Mouse (Mus musculus): Measurements from ENCODE around the gene Ebf3. TPM values are rescaled to one million over a fixed set of nuclear protein-coding genes. Genes with fewer than 3 reads are reported as not detected.

The Ebf3 gene
- 1 to 10 TPM; 7.1 to 7.6 TPM for total RNA-seq (2021)
- long read RNA-seq, experiment 1, partial matches to known transcripts = 1 of 1 reads
- long read RNA-seq, experiment 1, other reads (novel, unspliced or antisense) = 0 of 1 reads
- long read RNA-seq, experiment 2, partial matches to known transcripts = 1 of 4 reads
- long read RNA-seq, experiment 2, other reads (novel, unspliced or antisense) = 3 of 4 reads

DNA sequence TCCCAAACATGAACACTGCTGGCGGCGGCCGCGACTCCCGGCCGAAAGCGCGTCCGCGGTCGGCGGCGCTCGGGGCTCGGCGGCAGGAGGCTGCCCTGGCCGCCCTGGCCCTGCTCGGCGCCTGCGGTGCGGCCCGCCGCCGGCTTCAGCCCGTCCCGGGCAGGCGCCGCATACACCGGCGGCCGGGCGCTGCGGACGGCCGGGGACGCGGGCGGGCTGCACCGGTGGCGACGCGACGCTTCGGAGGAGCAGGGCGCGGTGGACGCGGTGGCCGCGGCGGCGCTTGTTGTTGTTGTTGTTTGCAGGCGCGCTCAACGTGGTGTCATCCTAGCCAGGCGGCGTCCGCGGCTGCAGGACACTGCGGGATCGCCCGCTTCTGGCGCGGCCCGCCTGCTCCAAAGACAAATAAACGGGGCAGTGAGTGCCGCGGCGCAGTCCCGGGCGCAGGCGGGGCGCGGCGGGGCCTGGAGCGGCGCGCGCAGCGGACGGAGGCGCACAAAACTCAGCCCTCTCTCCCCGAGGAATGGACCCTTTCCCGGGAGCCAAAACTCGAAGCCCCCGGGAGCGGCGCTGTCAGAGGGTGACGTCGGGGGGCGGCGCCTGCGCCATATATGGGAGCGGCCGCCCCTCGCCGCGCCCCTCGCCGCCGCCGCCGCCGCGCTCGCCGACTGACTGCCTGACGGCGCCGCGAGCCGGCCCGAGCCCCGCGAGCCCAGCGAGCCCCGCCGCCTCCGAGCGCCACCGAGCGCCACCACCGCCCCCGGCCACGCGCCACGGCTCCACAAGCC is at the start of gene Ebf3:
TSS of gene Ebf3 (minus strand) at position 542 of the 788 bp plus-strand sequence.
- peak; percentile 90 to 91 for DNase-seq
- intact Hi-C loops (cut with DNase I) = no loop called here

GRCm38 (mm10) chr7:137346860-137347259 is 32.6 kb upstream of the Ebf3 start:
- intact Hi-C loops (cut with DNase I) = no loop called here
- peak in 1 of 2 experiments; percentile 23 for DNase-seq

GRCm38 (mm10) chr7:137346068-137346467 is 31.8 kb upstream of the Ebf3 start:
- peak; percentile 35 to 38 for DNase-seq
- intact Hi-C loops (cut with DNase I) = no loop called here

DNA sequence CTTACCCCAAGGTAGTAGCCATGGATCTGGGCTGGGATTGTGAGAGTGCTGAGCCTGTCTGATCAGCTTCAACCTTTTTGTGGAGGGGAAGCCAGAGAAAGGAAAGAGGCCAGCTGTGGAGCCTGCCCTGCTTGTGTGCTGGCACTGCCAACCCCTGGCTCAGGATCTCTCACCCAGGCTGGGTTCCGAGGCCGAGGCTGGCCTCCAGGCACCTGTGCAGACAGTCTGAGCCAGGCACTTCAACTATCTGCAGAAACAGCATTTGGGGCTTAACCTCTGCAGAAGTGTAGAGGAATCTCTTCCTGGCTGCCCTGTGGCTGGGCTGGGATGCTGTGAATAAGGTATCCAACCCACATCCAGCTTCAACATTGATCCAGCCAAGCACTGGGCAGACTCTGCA is 19.7 kb upstream of the Ebf3 start:
- intact Hi-C loops (cut with DNase I) = no loop called here
- no peak for DNase-seq

DNA sequence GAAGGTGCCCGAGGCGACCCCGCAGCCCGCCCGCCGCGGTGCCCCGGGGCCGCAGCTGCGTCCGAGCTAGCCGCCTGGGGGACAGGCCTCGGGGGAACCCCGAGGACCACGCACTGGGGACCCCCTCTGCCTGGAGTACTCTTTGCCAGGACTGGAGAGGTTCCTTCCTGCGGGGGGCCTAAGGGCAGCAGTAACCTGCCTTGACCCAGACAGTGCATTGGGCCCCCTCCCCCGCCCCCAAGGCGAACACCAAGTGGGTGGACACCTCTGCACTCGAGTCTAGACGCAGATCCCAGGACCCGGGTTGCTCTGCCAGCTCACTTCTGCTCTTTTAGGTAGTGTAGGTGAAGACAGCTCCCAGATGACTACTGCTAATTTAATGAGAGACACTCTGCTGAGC is 8.7 kb upstream of the Ebf3 start:
- intact Hi-C loops (cut with DNase I) = loop anchor here (5.0 to 10.0 kb wide), 6 partner anchors 144 to 1486 kb away; no protein-coding TSS in a partner anchor
- no peak for DNase-seq

DNA sequence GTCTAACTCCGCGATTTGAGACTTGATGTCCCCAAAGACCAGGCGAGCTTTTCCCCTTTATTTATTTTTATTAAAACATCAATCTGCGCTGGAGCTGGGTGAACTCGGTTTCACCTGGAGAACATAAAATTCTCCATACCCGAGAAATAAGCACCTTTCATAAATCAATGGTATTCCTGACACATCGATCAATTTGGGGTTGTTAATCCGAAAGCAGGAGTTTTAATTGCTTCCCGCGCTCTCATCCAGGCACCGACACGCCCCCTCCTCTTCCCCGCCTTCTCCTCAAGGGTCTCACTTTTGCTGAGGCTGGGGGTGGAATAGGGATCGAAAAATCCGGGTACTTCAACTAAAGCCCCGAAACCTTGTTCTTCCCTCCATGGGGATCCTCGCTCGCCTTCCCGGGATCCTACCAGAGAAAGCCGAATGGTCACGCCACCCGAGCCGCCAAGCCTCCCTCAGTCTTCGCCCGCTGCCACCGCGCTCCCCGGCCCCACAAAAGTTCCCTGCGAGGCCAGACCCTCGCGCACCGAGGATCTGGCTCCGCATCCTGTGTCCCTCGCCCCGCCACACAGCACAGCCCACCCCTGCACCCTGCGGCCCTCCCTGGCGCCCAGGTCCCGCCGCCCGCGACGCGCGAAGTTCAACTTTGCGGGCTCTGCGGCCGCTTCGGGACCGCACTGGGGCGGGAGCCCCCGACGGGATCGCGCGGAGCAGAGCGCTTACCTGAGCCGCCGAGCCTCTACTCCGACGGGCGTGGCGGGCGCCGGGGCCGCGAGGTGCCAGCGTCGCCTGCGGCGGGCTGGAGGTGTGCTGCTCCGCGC is 7.9 kb upstream of the Ebf3 start:
- no peak for DNase-seq
- intact Hi-C loops (cut with DNase I) = loop anchor here (2.0 to 10.0 kb wide), 7 partner anchors 75 to 1485 kb away; no protein-coding TSS in a partner anchor

- DNase-seq = peak; percentile 61 to 69
- intact Hi-C loops (cut with DNase I) = loop anchor here (2.0 to 10.0 kb wide), 7 partner anchors 74 to 1484 kb away; no protein-coding TSS in a partner anchor
Observed at GRCm38 (mm10) chr7:137321141-137321813, 7.0 kb upstream of the Ebf3 start.

GRCm38 (mm10) chr7:137320320-137320719 is 6.1 kb upstream of the Ebf3 start:
- DNase-seq = no peak
- intact Hi-C loops (cut with DNase I) = loop anchor here (2.0 to 10.0 kb wide), 7 partner anchors 74 to 1483 kb away; no protein-coding TSS in a partner anchor

DNA sequence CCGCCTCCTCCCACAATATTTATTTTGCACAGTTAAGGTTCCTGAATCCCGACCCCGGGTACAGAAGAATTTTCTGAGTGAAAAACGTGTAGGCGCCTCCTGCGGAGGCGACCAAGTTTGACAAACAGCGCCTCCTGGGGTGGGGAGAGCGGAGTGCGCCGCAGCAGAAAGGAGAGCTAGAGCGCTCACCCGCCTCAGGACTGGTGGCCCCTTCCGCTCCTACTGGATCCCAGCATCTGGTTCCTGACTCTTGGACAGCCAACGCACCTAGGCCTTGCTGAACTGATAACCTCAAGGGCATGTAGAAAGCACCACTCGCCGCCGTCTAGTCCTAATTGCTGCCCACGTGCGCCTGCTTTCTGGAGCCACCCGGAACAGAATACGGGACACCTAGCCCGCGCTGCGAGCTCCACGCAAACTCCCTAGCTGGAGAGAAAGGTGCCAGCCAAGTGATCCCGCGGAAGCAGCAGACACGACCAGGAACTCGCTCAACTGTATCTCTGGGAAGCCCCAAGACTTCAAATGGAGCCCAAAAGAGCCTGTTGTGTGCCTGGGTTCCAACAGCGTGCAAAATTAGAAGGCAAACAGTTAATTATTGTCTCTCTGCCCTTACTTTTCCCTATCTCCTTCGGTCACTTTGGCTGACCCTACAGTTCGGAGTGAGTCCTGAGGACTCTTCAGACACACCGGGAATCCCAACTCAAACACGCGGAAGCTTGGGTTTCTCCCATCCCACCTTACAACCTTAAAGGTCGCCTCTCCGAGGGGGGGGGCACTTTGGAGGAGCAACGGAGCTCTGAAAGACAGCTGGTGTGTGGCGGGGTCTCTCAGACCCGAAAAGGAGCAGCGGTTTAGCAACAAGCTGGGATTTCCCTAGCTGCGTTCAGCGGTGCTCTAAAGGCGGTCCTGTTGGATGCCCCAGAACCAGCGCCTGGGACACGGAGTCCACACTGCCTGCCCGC is 5.0 kb upstream of the Ebf3 start:
- intact Hi-C loops (cut with DNase I) = no loop called here
- no peak for DNase-seq

DNA sequence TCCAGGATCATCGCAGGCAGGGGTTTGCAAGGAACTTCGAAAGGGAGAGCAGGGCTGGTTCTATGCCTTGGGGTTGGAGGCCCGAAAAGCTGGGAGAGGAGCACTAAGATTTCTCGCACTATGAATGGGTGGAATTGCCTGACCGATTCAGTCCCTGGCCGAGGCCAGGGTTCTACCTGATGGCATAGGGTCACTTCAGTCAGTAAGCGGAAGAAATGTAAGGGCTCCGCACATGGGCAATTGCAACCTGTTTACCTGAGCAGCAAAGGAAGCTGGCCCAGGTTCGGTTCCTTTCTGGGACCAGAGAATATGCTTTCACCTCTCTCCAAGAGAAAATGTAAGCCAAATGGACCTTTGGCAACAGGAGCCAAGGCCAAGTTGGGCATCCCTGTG is 4.1 kb upstream of the Ebf3 start:
- intact Hi-C loops (cut with DNase I) = no loop called here
- no peak for DNase-seq

DNA sequence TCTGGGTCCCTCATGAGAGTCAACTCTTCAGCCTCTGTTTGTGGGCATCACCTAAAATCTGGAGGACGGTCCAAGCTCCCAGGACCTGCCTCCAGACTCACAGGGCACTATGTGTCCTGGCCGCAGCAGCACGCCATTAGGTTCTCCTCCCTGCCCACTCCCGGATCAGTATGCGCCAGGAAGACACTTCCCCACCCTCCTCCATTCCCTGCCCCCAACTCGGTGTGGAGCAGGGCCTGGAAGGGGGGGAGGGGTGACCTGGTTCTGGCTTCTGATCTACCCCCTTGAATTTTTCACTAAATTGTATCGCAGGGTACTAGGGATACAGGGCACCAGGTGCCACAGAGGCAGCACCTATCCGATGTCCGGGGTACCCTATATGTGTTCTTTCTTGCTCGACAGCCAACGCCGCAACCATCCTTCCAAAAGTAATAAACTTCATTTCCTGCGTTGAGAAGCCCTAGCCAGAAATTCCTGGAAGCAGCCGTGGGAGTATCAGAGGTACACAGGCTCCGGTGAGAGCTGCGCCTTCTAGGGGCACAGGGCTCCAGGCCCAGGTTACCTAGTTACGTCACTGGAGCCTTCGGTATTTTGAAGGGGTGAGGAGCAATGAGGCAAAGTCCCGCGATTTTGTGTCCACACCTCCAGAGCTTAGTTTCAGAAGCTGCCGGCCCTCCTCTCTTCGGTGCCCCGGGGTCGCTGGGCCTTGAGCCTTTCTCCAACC is 3.6 kb upstream of the Ebf3 start:
- DNase-seq = no peak
- intact Hi-C loops (cut with DNase I) = no loop called here

- DNase-seq = no peak
- intact Hi-C loops (cut with DNase I) = no loop called here
Observed at GRCm38 (mm10) chr7:137316926-137317658, 2.8 kb upstream of the Ebf3 start.

DNA sequence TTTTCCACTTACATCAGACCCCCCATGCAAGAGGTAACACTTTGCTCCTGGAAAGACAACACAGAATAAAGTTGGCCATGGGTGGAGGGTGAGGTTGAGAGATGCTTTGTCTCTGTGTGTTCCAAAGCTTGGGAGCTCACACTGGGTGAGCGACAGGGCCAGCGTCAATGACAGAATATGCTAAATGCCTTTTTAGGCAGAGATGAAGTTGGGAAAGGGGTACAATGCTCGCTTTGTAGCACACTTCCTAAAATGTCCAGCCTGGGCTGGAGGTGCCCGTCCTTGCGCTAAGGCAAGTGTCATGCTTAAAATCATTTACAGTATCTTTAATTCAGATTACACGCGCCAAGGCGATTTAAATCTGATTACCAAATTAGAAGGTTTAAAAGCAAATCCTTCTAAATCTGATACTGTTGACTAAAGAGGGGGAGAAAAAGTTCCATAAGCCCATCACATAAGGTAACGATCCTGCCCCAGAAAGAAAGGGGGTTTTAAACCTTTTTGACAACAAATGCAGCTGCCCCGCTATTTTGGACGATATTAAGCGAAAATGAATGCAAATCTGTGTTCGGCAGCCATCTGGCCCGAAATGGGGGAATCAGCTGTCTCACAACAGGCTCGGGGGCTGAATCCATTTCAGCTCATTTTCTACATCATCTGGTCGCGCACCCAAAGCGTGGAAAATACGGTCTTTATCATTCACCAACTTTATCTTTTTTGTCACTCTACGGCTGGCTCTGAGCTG is 2.1 kb upstream of the Ebf3 start:
- no peak for DNase-seq
- intact Hi-C loops (cut with DNase I) = no loop called here

- intact Hi-C loops (cut with DNase I) = no loop called here
- DNase-seq = peak in 1 of 2 experiments; percentile 1
Observed at GRCm38 (mm10) chr7:137315544-137315940, 1.3 kb upstream of the Ebf3 start.

DNA sequence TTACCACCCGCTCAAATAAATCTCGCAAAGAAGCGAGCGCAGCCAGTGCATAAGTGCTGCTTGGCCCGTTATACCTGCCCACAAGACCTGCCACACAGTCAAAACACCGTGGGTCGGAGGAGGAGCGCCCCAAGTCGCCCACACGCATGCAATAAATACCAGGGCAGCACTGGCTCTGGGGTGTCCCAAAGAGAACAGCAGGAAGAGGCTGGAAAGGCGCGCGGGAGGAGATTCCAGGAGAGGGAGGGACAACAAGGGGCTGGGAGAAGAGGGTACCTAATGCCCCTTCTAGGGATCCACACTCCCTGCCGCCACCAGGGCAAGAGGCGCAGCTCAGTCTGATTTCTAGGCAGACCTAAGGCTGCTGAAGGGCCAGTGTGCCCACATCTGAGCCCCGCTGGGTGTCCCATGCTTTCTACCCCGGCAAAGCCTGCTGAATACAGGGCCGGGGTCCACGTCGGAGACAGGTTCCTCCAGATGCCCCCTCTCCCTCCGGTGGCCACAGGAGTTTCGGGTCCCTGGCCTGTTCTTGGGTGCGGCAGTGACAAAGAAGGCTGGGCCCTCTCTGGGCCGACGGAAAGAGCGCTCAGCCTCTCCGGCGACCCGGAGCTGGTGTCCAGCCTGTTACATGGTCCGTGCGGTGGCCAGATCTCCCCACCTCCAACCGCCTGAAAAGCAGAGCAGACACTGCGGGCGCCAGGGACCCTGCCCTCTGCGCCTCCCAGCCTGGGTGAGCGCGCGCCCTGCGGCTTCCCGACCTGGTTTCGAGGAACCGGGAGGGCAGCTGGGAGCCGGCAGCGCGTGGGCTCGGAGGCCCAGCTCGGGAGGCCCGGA is 682 bp upstream of the Ebf3 start:
- DNase-seq = peak in 1 of 2 experiments; percentile 6
- intact Hi-C loops (cut with DNase I) = no loop called here

- intact Hi-C loops (cut with DNase I) = no loop called here
- DNase-seq = peak; percentile 42 to 69
Observed at GRCm38 (mm10) chr7:137313183-137313903, 902 bp downstream of the Ebf3 start.
